Comparison of ENCODE assay signal across 20 mouse cellular contexts in the genomic region with DNA sequence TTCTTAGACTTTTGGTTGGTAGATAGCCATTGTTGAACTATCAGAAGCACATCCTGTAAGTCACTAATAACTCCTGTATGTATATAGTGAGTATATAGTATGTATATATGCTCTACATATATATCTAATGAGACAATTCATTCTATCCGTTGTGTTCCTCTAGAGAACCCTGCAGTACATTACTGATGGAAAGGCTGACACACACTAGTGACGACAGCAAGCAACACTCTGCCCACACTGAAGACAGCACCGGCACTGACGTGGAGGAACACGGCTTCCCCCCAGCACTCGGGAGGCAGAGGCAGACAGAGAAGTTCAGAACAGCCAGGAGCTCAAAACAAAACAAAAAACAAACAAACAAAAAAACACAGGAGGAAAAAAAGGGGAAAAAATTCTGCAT. TPM values are rescaled to one million over a fixed set of nuclear protein-coding genes. Genes with fewer than 3 reads are reported as not detected.
DNase-seq lines count a peak whose midpoint lies in the region; TF ChIP-seq lines count a peak whose summit lies in the region.
"Had no signal": no experiment of that assay in that cellular context is flagged by ENCODE, and none has a peak within 500 bp of the region (broad histone marks: within the 10 kb centered on the region; RNA-seq: fewer than 3 reads in every experiment).

No protein-coding gene starts in this region.

- no peak overlapping the region for H3K4me3 ChIP-seq in spleen, adult 2 months (ENCODE audit: extremely low read depth, insufficient read depth, insufficient read length)
- no peak overlapping the region for H3K4me3 ChIP-seq in limb, embryonic 10.5 days
- H3K4me3 ChIP-seq: forebrain, embryonic 15.5 days; hindbrain, embryonic 12.5 days; midbrain, embryonic 12.5 days; stomach, embryonic 15.5 days had no signal

- peak overlapping the region; percentile 60 for H3K27ac ChIP-seq in spleen, adult 2 months (ENCODE audit: insufficient read depth, low read length)
- H3K27ac ChIP-seq in limb, embryonic 10.5 days: peak overlapping the region; percentile 53; the same call in 1 of the 2 replicates
- H3K27ac ChIP-seq: forebrain, embryonic 15.5 days; hindbrain, embryonic 12.5 days; midbrain, embryonic 12.5 days; stomach, embryonic 15.5 days had no signal

- WGBS in spleen, adult 2 months: 93% methylated on average over 6 of the region's 6 CpGs
- WGBS in limb, embryonic 10.5 days: 94% methylated on average over 6 of the region's 6 CpGs

- H3K4me1 ChIP-seq in spleen, adult 2 months (ENCODE audit: control insufficient read depth, insufficient read depth, insufficient read length): no peaks in the 10 kb centered on the region
- H3K4me1 ChIP-seq in limb, embryonic 10.5 days: peaks cover 20% of the 10 kb centered on the region
- H3K4me1 ChIP-seq: forebrain, embryonic 15.5 days; hindbrain, embryonic 12.5 days; midbrain, embryonic 12.5 days; stomach, embryonic 15.5 days had no signal

- TF ChIP-seq CTCF in spleen, adult 2 months (IDR thresholded peaks at IDR 0.05; ENCODE audit: extremely low read depth, insufficient read depth, insufficient read length, insufficient replicate concordance): no peak

- TF ChIP-seq POLR2A in spleen, adult 2 months (IDR thresholded peaks at IDR 0.05; ENCODE audit: low read depth, low read length): no peak

- H3K9me3 ChIP-seq in limb, embryonic 10.5 days (replicated peaks): no peaks in the 10 kb centered on the region
- H3K9me3 ChIP-seq: forebrain, embryonic 15.5 days; G1E; hindbrain, embryonic 12.5 days; midbrain, embryonic 12.5 days; stomach, embryonic 15.5 days had no signal

- DNase-seq in frontal cortex, postnatal 36 days (ENCODE audit: low spot score in 2 of 2): peak; percentile 34
- no peak for DNase-seq in frontal cortex, postnatal 25 days (ENCODE audit: low spot score in 2 of 2)
- DNase-seq in left cerebral cortex, adult 18-20 months (ENCODE audit: low spot score in 2 of 2): peak; percentile 44 to 59
- DNase-seq in left cerebral cortex, adult 11 months (ENCODE audit: low spot score): no peak
- DNase-seq in spleen, adult 2 months (ENCODE audit: low read depth in 1 of 2, low spot score in 2 of 2): no peak
- DNase-seq in spleen, postnatal 10 days (ENCODE audit: low spot score in 2 of 2): no peak
- DNase-seq in limb, embryonic 10.5 days (ENCODE audit: low spot score): no peak
- no peak for DNase-seq in cerebellum, postnatal 10 days
- DNase-seq: adrenal gland, adult 8-10 months; cerebellum, adult 8-10 months; gastrocnemius, postnatal 36 days; kidney, adult 8-10 months; right cerebral cortex, postnatal 25 days; thymus, postnatal 25 days had no signal

- no peaks in the 10 kb centered on the region for H3K27me3 ChIP-seq in spleen, adult 2 months (ENCODE audit: control insufficient read depth, insufficient read depth, low read length)
- H3K27me3 ChIP-seq in limb, embryonic 10.5 days (ENCODE audit: low read depth, poor library complexity, severe bottlenecking): no peaks in the 10 kb centered on the region
- H3K27me3 ChIP-seq: CH12.LX; forebrain, embryonic 15.5 days; hindbrain, embryonic 12.5 days; midbrain, embryonic 12.5 days; stomach, embryonic 15.5 days had no signal

- peaks cover 21% of the 10 kb centered on the region for H3K36me3 ChIP-seq in spleen, adult 2 months (ENCODE audit: control insufficient read depth, insufficient read depth, low read length)
- H3K36me3 ChIP-seq in limb, embryonic 10.5 days: peaks cover 64% of the 10 kb centered on the region

RNA-seq across cellular contexts. Expression of gene Gxylt1, which starts 22.6 kb away (rescaled TPM):
- 10 to 100 TPM; 11.7 to 13.4 TPM for total RNA-seq in left cerebral cortex, adult 18-20 months (2021)
- polyA plus RNA-seq in spleen, adult 2 months (2012; rRNA removed): 2.7 TPM in 2 replicates
- 15.6 and 21.7 TPM in 2 replicates for polyA plus RNA-seq in limb, embryonic 10.5 days (2016; fragmentation: Nextera tagmentation; extraction: Ambion mirVana)

Comparison
In these comparisons a context has a peak if more than half of its experiments do, and no peak if none do; other contexts are left out.
1. DNase-seq: peak in frontal cortex, postnatal 36 days (2 of 2) and left cerebral cortex, adult 18-20 months (2 of 2); none in frontal cortex, postnatal 25 days (0 of 2), left cerebral cortex, adult 11 months (single experiment), spleen, adult 2 months (0 of 2), spleen, postnatal 10 days (0 of 2), limb, embryonic 10.5 days (single experiment) and cerebellum, postnatal 10 days (0 of 2).